Comparison of ENCODE assay signal across 29 mouse cellular contexts in the genomic region with DNA sequence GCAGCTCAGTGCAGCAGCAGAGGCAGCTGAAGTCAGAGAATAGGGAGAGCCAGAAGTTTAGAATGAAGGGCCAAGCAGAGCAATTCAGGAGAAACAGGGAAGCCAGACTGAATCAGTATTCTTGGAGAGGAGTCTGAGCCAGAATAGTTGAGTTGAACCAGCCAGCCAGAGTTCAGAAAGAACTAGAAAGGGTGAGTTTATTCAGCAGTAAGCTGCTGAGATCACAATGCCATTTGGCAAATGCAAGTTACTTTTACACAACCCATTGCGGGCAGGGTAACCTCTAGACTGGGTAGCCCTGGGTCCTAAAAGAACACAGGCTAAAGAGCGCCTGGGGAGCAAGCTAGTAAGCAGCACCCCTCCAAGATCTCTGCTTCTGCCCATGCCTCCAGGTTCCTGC.
"Had no signal": no experiment of that assay in that cellular context is flagged by ENCODE, and none has a peak within 500 bp of the region (broad histone marks: within the 10 kb centered on the region; RNA-seq: fewer than 3 reads in every experiment).

No protein-coding gene starts in this region.

- H3K9me3 ChIP-seq: heart, embryonic 10.5 days; heart, embryonic 12.5 days; hindbrain, embryonic 10.5 days; hindbrain, embryonic 12.5 days; intestine, embryonic 15.5 days; limb, embryonic 13.5 days; limb, embryonic 15.5 days; liver, embryonic 13.5 days; liver, embryonic 15.5 days had no signal

- H3K36me3 ChIP-seq: heart, embryonic 10.5 days; hindbrain, embryonic 10.5 days; hindbrain, embryonic 12.5 days; intestine, embryonic 15.5 days; limb, embryonic 13.5 days; limb, embryonic 15.5 days; liver, embryonic 13.5 days; liver, embryonic 15.5 days had no signal

- H3K27me3 ChIP-seq: heart, embryonic 12.5 days; hindbrain, embryonic 12.5 days; intestine, embryonic 15.5 days; limb, embryonic 13.5 days; limb, embryonic 15.5 days; liver, embryonic 13.5 days; liver, embryonic 15.5 days had no signal

- H3K4me1 ChIP-seq: heart, embryonic 10.5 days; heart, embryonic 12.5 days; hindbrain, embryonic 10.5 days; hindbrain, embryonic 12.5 days; intestine, embryonic 15.5 days; limb, embryonic 15.5 days; liver, embryonic 13.5 days; liver, embryonic 15.5 days had no signal

- H3K9ac ChIP-seq: heart, embryonic 12.5 days; hindbrain, embryonic 12.5 days; hindbrain, embryonic 14.5 days; intestine, embryonic 15.5 days; limb, embryonic 13.5 days; limb, embryonic 15.5 days; liver, embryonic 13.5 days; liver, embryonic 15.5 days had no signal

- DNase-seq: gastrocnemius, adult 2 months; gastrocnemius, postnatal 10 days; gastrocnemius, postnatal 25 days; heart, adult 18-20 months; heart, postnatal 10 days; heart, postnatal 4 days; kidney, adult 18-20 months; kidney, adult 8-10 months; kidney, postnatal 10 days; kidney, postnatal 25 days; kidney, postnatal 4 days; layer of hippocampus, adult 9-11 months; layer of hippocampus, postnatal 36 days; left cerebral cortex, postnatal 4 days; liver, embryonic 13.5 days; lung, adult 18-20 months had no signal

- ATAC-seq: hindbrain, embryonic 16.5 days; inflammation-experienced regulatory T-cells, adult 6 months; intestine, embryonic 15.5 days; intestine, postnatal 0 days had no signal

- H3K4me2 ChIP-seq: heart, embryonic 12.5 days; hindbrain, embryonic 12.5 days; hindbrain, embryonic 14.5 days; intestine, embryonic 15.5 days; limb, embryonic 13.5 days; limb, embryonic 15.5 days; liver, embryonic 11.5 days; liver, embryonic 13.5 days; liver, embryonic 15.5 days had no signal

- H3K27ac ChIP-seq: gastrocnemius, adult 2 months; heart, embryonic 10.5 days; hindbrain, embryonic 10.5 days; hindbrain, embryonic 12.5 days; hindbrain, embryonic 14.5 days; intestine, embryonic 15.5 days; limb, embryonic 13.5 days; limb, embryonic 15.5 days; liver, embryonic 13.5 days; liver, embryonic 15.5 days had no signal

- H3K4me3 ChIP-seq: gastrocnemius, adult 2 months; heart, embryonic 10.5 days; heart, embryonic 12.5 days; hindbrain, embryonic 10.5 days; hindbrain, embryonic 12.5 days; intestine, embryonic 15.5 days; limb, embryonic 13.5 days; limb, embryonic 15.5 days; liver, embryonic 13.5 days; liver, embryonic 15.5 days had no signal
